ENCODE assay signal across 28 mouse cellular contexts in genomic region chr5:142489955-142490707, GRCm38 (mm10). TPM values are rescaled to one million over a fixed set of nuclear protein-coding genes. Genes with fewer than 3 reads are reported as not detected.
"Had no signal": no experiment of that assay in that cellular context is flagged by ENCODE, and none has a peak within 500 bp of the region (broad histone marks: within the 10 kb centered on the region; RNA-seq: fewer than 3 reads in every experiment).

No protein-coding gene starts in this region.

- H3K4me1 ChIP-seq: intestine, embryonic 15.5 days; limb, embryonic 15.5 days; liver, embryonic 12.5 days had no signal

- H3K4me3 ChIP-seq: heart, adult 2 months; heart, embryonic 13.5 days; heart, embryonic 15.5 days; intestine, embryonic 15.5 days; layer of hippocampus, adult 2 months; left cerebral cortex, adult 2 months; limb, embryonic 13.5 days; limb, embryonic 15.5 days; liver, embryonic 12.5 days had no signal

- H3K27ac ChIP-seq: heart, adult 2 months; heart, embryonic 13.5 days; heart, embryonic 15.5 days; hindbrain, embryonic 14.5 days; intestine, embryonic 15.5 days; layer of hippocampus, adult 2 months; left cerebral cortex, adult 2 months; limb, embryonic 13.5 days; limb, embryonic 15.5 days; liver, embryonic 12.5 days; liver, embryonic 14.5 days had no signal

- H3K36me3 ChIP-seq: heart, embryonic 15.5 days; intestine, embryonic 15.5 days; limb, embryonic 13.5 days; limb, embryonic 15.5 days; liver, embryonic 12.5 days had no signal

- H3K9me3 ChIP-seq: heart, embryonic 13.5 days; heart, embryonic 15.5 days; intestine, embryonic 15.5 days; limb, embryonic 13.5 days; limb, embryonic 15.5 days; liver, embryonic 12.5 days had no signal

- H3K27me3 ChIP-seq: heart, embryonic 13.5 days; heart, embryonic 15.5 days; intestine, embryonic 15.5 days; limb, embryonic 13.5 days; limb, embryonic 15.5 days had no signal

- H3K4me2 ChIP-seq: heart, embryonic 11.5 days; heart, embryonic 13.5 days; heart, embryonic 15.5 days; hindbrain, embryonic 14.5 days; intestine, embryonic 15.5 days; limb, embryonic 13.5 days; limb, embryonic 15.5 days; liver, embryonic 12.5 days had no signal

- H3K9ac ChIP-seq: heart, embryonic 13.5 days; heart, embryonic 15.5 days; hindbrain, embryonic 14.5 days; intestine, embryonic 15.5 days; limb, embryonic 13.5 days; limb, embryonic 15.5 days; liver, embryonic 12.5 days; liver, embryonic 14.5 days had no signal

- ATAC-seq: hindbrain, embryonic 16.5 days; inflammation-experienced regulatory T-cells, adult 6 months; intestine, embryonic 15.5 days; intestine, postnatal 0 days; liver, embryonic 12.5 days had no signal

- DNase-seq: gastrocnemius, postnatal 14 days; gastrocnemius, postnatal 36 days; heart, adult 11 months; heart, adult 2 months; heart, postnatal 14 days; heart, postnatal 36 days; kidney, adult 18-20 months; kidney, adult 8-10 months; kidney, postnatal 10 days; kidney, postnatal 25 days; kidney, postnatal 4 days; left cerebral cortex, postnatal 4 days had no signal

RNA-seq across cellular contexts. Expression of gene Papolb, which starts 39.7 kb away (rescaled TPM):
- total RNA-seq: hematopoietic stem cell, adult 5-6 weeks; liver, adult 2 months had no signal
- polyA plus RNA-seq: inflammation-experienced regulatory T-cells, adult 6 months; intestine, postnatal 0 days; liver, adult 2 months; liver, embryonic 14.5 days had no signal
